Mouse (Mus musculus) forebrain, postnatal 0 days (tissue): ENCODE data around the gene Tcf7. TPM values are rescaled to one million over a fixed set of nuclear protein-coding genes. Genes with fewer than 3 reads are reported as not detected.
"Not testable (repeated sequence)": the region's sequence is repeated elsewhere in the genome, so short reads cannot be mapped to it uniquely, and the experiment has no call there.

Source experiments
- ATAC-seq: fragments of 200-750 bp; cut with Nextera tagmentation; 2 replicates; pipeline ENCODE4 v1.8.0; 2017; ENCODE audit warnings: mild to moderate bottlenecking, moderate library complexity
- DNase-seq: peaks from one replicate; pipeline ENCODE4 v3.0.0-alpha.2; 2015
- H3K27ac ChIP-seq: fragments of 300-500 bp; sonication (generic); 2 replicates; pipeline ENCODE4 v1.5.1; 2014; ENCODE audit warnings: low read depth, mild to moderate bottlenecking, antibody characterized with exemption, low read length, moderate library complexity, mixed read lengths
- H3K27me3 ChIP-seq: fragments of 300-500 bp; sonication (generic); 2 replicates; pipeline ENCODE4 v1.6.1; 2014; ENCODE audit warnings: mild to moderate bottlenecking, low read length, mixed read lengths; ENCODE audit not compliant: insufficient read depth
- H3K36me3 ChIP-seq: fragments of 300-500 bp; sonication (generic); 2 replicates; pipeline ENCODE4 v1.6.1; 2014; ENCODE audit warnings: mild to moderate bottlenecking, moderate library complexity; ENCODE audit not compliant: insufficient read depth
- H3K4me1 ChIP-seq: fragments of 300-500 bp; sonication (generic); 2 replicates; pipeline ENCODE4 v1.6.1; 2014; ENCODE audit warnings: antibody characterized with exemption; ENCODE audit not compliant: insufficient read depth
- H3K4me2 ChIP-seq: fragments of 300-500 bp; sonication (generic); 2 replicates; pipeline ENCODE4 v1.6.1; 2014; ENCODE audit warnings: low read depth, mild to moderate bottlenecking, moderate library complexity
- H3K4me3 ChIP-seq: fragments of 300-500 bp; sonication (generic); 2 replicates; pipeline ENCODE4 v1.5.1; 2014; ENCODE audit warnings: low read depth, low read length, mixed read lengths
- H3K9ac ChIP-seq: fragments of 300-500 bp; sonication (generic); 2 replicates; pipeline ENCODE4 v1.6.1; 2014; ENCODE audit warnings: mild to moderate bottlenecking
- H3K9me3 ChIP-seq: fragments of 300-500 bp; sonication (generic); 2 replicates; pipeline ENCODE4 v1.6.1; 2016; ENCODE audit warnings: low read length
- CTCF ChIP-seq: sonication (generic); IDR thresholded peaks from 2 replicates; pipeline ENCODE4 v1.5.1; 2016; ENCODE audit warnings: antibody characterized with exemption, control low read depth, low read depth
- WGBS: fragments of 180-500 bp; shearing (Covaris S2); extraction: QIAGEN DNeasy Blood & Tissue Kit; methylation state at CpG from one replicate; pipeline ENCODE4 v1.1.7; 2014; 5-methylcytosine and 5-hydroxymethylcytosine counted together
- polyA plus RNA-seq: library from polyadenylated mRNA; unstranded; fragments of >200 nt; fragmentation: Nextera tagmentation; extraction: Ambion mirVana; gene quantifications from 2 replicates; pipeline ENCODE4 v1.2.1, GENCODE M21; 2015
- total RNA-seq: library from RNA; depleted of rRNA; stranded (reverse); fragments of >200 nt; gene quantifications from 2 replicates; pipeline ENCODE4 v1.2.3, GENCODE M21; 2014; rRNA removed

Gene Tcf7
- total and polyA plus RNA-seq, 2 experiments from 2014 or later: 2.3 to 4.4 TPM

DNA sequence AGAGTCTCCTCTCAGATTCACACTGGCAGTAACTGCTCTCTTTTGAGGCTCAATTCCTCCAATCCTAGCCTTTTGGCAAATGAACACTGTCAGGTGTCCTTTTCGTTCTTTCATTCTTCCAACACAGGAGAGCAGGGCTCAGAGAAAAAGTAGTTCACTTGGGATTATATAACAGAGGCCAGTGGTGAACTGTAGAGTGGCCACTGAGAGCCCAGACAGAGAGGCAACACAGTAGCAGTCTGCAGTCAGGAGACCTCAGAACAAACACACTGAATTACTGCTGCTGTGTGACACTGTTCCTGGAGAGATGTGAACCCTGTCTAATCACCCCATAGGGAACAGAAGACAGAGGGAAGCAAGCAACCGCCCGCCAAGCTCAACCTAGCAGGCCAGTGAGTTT, 55.8 kb downstream of the Tcf7 start:
- Histone ChIP-seq H3K4me1 (peaks cover 5% of the 10 kb centered on the region), H3K27ac (no peak overlapping the region), H3K36me3 (no peaks in the 10 kb centered on the region), H3K9ac (no peak overlapping the region), H3K4me2 (no peak overlapping the region), H3K27me3 (no peaks in the 10 kb centered on the region), H3K9me3 (no peaks in the 10 kb centered on the region), H3K4me3 (no peak overlapping the region)
- ATAC-seq: no peak
- no peak for DNase-seq
- TF ChIP-seq CTCF: no peak
- 68% methylated on average over 3 of the region's 3 CpGs for WGBS

DNA sequence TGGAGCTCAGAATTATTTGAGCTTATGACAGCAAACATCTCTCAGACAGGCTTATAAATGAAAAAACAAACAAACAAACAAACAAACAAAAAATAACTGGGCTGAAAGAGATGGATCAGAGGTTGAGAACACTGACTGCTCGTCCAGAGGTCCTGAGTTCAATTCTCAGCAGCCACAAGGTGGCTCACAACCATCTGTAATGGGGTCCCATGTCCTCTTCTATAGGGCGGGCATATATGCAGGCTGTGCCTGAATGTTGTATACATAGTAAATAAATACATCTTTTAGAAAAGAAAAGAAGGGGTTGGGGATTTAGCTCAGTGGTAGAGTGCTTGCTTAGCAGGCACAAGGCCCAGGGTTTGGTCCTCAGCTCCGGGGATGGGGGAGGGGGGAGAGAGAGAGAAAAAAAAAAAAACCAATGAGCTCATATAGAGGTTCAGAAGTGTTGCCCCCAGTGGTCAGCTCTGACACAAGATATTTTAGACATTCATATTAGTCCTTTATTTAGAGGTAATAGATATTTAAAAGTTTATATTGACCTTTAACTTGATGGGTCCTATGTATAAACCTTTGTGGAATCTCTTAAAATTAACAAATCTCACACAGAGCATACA, 56.7 kb downstream of the Tcf7 start:
- no peak for TF ChIP-seq CTCF
- no peak overlapping the region for H3K4me3 ChIP-seq

DNA sequence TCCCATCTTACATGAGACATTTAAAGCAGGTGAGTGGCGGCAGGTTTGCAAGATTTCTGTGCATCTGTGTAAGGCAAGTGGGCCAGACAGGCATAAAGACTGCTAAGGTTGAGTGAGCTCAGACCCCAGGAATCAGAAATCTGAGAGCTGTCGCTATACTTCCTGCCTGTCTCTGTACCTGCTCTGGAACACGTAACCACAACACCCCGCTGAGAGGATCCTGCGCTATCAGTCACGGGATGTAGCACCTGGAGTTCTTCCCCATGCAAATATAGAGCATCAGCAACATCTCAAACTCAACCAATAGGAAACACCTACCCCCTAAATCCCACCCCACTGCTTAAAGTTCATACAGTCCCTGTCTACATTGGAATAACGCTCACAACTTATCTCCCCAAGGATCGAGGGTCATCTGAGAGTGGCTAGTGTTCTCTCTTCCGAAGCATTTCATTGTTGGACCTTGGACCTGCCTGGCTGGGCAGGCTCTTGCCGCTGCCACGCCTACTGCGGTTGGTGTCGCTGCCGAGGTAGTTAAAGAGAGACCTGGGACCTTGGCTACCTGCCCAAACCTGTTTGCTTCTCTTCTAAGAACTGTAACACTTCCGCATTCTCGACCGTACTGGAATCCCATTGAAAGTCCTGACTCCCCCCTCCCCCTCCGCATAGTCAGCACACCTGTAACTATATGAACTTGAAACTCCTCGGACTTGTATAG, 58.7 kb downstream of the Tcf7 start:
- Histone ChIP-seq H3K9ac (no peak overlapping the region), H3K4me3 (no peak overlapping the region), H3K9me3 (no peaks in the 10 kb centered on the region), H3K4me1 (0 out of 2 replicates have a peak, but pooled peaks cover 3% of the 10 kb centered on the region), H3K27me3 (no peaks in the 10 kb centered on the region), H3K27ac (no peak overlapping the region), H3K36me3 (no peaks in the 10 kb centered on the region), H3K4me2 (no peak overlapping the region)
- WGBS: 18% methylated on average over 19 of the region's 19 CpGs
- TF ChIP-seq CTCF: no peak
- no peak for ATAC-seq
- no peak for DNase-seq

More for the DNA sequence above, 56.7 kb downstream of the Tcf7 start:
- Histone ChIP-seq H3K9me3 (no peaks in the 10 kb centered on the region), H3K4me2 (no peak overlapping the region), H3K9ac (no peak overlapping the region), H3K27me3 (no peaks in the 10 kb centered on the region), H3K4me1 (peaks cover 3% of the 10 kb centered on the region), H3K36me3 (no peaks in the 10 kb centered on the region), H3K27ac (no peak overlapping the region)
- DNase-seq (no peak), ATAC-seq (no peak)
- 59% methylated on average over 3 of the region's 3 CpGs for WGBS

DNA sequence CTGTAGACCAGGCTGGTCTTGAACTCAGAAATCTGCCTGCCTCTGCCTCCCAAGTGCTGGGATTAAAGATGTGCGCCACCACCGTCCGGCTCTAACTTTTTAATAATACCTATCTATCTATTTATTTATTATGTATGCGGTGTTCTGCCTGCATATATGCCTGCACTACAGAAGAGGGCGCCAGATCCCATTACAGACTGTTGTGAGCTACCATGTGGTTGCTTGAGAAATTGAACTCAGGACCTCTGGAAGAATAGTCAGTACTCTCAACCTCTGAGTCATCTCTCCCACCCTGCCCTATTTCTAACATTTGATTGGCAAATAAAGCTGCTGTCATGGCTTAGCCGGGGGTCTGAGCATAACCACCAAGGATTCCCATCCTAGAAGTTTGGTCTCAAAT, 59.9 kb downstream of the Tcf7 start:
- 70% methylated on average over 6 of the region's 6 CpGs for WGBS
- TF ChIP-seq CTCF: 0 out of 2 replicates have a peak, but pooled peaks have one; percentile 20

DNA sequence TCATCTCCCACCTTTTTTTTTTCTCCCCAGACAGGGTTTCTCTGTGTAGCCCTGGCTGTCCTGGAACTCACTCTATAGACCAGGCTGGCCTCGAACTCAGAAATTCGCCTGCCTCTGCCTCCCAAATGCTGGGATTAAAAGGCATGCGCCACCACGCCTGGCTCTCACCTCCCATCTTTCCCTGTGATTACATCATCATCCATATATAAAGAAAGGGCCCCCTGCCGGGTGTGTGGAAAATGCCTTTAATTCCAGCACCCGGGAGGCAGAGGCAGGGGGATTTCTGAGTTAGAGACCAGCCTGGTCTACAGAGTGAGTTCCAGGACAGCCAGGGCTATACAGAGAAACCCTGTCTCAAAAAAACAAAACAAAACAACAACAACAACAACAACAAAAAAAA, 60.9 kb downstream of the Tcf7 start:
- WGBS: 91% methylated on average over 6 of the region's 6 CpGs
- not testable (repeated sequence) for H3K27me3 ChIP-seq, H3K36me3 ChIP-seq, H3K27ac ChIP-seq, H3K9ac ChIP-seq, H3K9me3 ChIP-seq, H3K4me2 ChIP-seq, H3K4me1 ChIP-seq, DNase-seq, H3K4me3 ChIP-seq, ATAC-seq

More for the DNA sequence above, 59.9 kb downstream of the Tcf7 start:
- no peak overlapping the region for H3K4me3 ChIP-seq
- H3K4me2 ChIP-seq: no peak overlapping the region
- H3K9ac ChIP-seq: no peak overlapping the region
- ATAC-seq (no peak), DNase-seq (no peak)
- H3K27ac ChIP-seq: no peak overlapping the region
- H3K9me3 ChIP-seq: no peaks in the 10 kb centered on the region
- H3K36me3 ChIP-seq: no peaks in the 10 kb centered on the region
- 0 out of 2 replicates have a peak, but pooled peaks cover 3% of the 10 kb centered on the region for H3K4me1 ChIP-seq
- H3K27me3 ChIP-seq: no peaks in the 10 kb centered on the region

DNA sequence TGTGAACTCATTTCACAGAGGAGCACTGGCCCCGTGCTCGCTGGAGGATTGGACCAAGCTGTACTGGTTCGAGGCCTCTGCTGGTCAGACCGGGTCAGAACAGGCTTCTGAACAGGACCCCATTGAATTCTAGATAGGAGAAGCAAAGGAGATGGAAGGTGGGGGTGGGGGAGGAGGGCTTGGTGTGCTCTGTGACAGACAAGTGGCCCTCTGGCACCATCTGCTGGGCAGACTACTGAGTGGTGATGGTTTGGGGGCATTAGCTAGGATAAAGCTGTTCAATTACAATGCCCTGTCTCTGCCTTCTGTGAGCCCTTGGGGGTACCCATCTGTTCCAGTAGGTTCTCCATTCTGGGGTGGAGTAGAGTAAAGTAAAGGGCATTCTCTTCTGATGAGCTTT, 62.5 kb downstream of the Tcf7 start:
- Histone ChIP-seq H3K4me3 (no peak overlapping the region), H3K27ac (no peak overlapping the region), H3K27me3 (no peaks in the 10 kb centered on the region), H3K9ac (no peak overlapping the region), H3K4me2 (0 out of 2 replicates have a peak overlapping the region, but pooled peaks have one; percentile 23), H3K4me1 (0 out of 2 replicates have a peak, but pooled peaks cover 3% of the 10 kb centered on the region), H3K36me3 (no peaks in the 10 kb centered on the region), H3K9me3 (no peaks in the 10 kb centered on the region)
- TF ChIP-seq CTCF: peak; percentile 89
- peak; percentile 82 for DNase-seq
- ATAC-seq: peak; percentile 91
- 19% methylated on average over 4 of the region's 4 CpGs for WGBS

DNA sequence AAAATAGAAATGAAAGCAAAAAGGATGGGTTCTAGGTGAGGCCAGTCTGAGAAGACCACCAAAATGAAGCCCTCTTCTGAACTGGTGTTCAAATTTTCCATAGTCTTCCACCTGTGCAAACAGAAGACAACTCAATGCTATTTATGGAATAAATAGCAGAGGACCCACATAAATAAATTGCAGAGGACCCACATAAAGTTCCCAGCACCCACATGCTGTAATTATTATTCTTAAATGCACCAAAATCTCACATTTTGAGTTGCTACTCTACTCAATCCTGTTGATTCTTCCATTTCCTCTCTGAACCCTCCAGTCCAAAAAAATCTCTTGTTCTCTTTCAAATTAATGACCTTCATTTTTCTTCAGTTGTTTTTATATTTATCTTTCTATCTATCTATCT, 68.9 kb downstream of the Tcf7 start, which contains the start of gene Olfr1371:
Gene Olfr1371 (minus strand): TSS at position 101 of the 400 bp plus-strand sequence.
- TF ChIP-seq CTCF: no peak
- H3K27ac ChIP-seq: no peak within 1 kb of the TSS
- no peaks in the 10 kb centered on the region for H3K36me3 ChIP-seq
- DNase-seq (no peak), ATAC-seq (no peak)
- H3K9me3 ChIP-seq: no peaks in the 10 kb centered on the region
- H3K27me3 ChIP-seq: no peaks in the 10 kb centered on the region
- no peak within 1 kb of the TSS for H3K4me2 ChIP-seq
- H3K4me3 ChIP-seq: no peak within 1 kb of the TSS
- no peak within 1 kb of the TSS for H3K9ac ChIP-seq
- no peaks in the 10 kb centered on the region for H3K4me1 ChIP-seq

Other genes starting within 250 kb of the Tcf7 start
- gene Ppp2ca, start 184.3 kb downstream of the Tcf7 start, total RNA-seq: 141 and 143 TPM in 2 replicates
- 105 and 112 TPM in 2 replicates for gene Ppp2ca, start 184.3 kb downstream of the Tcf7 start, polyA plus RNA-seq
- not detected in 2 replicates for gene Olfr1373, start 137.5 kb downstream of the Tcf7 start, total RNA-seq
- gene Olfr1373, start 137.5 kb downstream of the Tcf7 start, polyA plus RNA-seq: not detected in 2 replicates
- gene Olfr1371, start 69.0 kb downstream of the Tcf7 start, total RNA-seq: not detected in 2 replicates
- not detected in 2 replicates for gene Olfr1371, start 69.0 kb downstream of the Tcf7 start, polyA plus RNA-seq
- gene Skp1a, start 51.0 kb downstream of the Tcf7 start, total RNA-seq: 767 and 889 TPM in 2 replicates
- gene Skp1a, start 51.0 kb downstream of the Tcf7 start, polyA plus RNA-seq: 1,355 and 1,490 TPM in 2 replicates
- 306 and 330 TPM in 2 replicates for gene Vdac1, start 77.8 kb upstream of the Tcf7 start, total RNA-seq
- 327 and 401 TPM in 2 replicates for gene Vdac1, start 77.8 kb upstream of the Tcf7 start, polyA plus RNA-seq
- 97.9 and 115 TPM in 2 replicates for gene 9530068E07Rik, start 113.4 kb upstream of the Tcf7 start, total RNA-seq
- 119 and 127 TPM in 2 replicates for gene 9530068E07Rik, start 113.4 kb upstream of the Tcf7 start, polyA plus RNA-seq